8 mouse cellular contexts compared by ENCODE assay signal in the genomic region with DNA sequence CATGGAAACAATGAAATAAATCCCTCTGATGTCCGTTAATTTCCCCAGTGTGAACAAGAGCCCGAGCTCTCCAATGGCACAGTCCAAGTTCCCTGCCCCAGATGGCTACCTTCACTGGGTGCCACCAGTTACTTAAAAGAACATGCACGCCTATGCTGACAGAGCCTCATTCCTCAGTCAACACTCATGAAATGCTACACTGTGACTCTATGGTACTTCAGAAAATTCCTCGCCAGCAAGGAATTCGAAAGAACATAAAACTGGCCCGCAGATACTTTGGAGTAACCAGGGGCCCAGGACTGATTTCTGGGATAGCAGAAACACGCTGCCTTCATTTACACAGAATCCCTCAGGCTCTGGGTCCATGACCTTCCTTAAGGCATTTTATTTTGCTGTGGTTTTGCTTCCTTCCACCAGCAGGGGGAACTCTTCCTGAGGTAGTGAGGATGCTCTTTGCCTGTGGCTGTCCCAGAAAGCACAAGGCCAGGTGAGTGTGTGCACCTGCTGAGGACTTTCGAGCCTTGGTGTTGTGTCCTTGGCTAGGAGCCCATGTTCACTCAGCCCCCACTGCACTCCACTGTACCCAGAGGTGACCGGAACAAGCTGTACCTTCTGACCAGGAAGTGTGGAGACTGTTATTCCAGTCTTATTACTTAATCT.
DNase-seq lines count a peak whose midpoint lies in the region; ATAC-seq and TF ChIP-seq lines count a peak whose summit lies in the region.
"Had no signal": no experiment of that assay in that cellular context is flagged by ENCODE, and none has a peak within 500 bp of the region (broad histone marks: within the 10 kb centered on the region; RNA-seq: fewer than 3 reads in every experiment).

No protein-coding gene starts in this region.

- ATAC-seq in hindbrain, embryonic 12.5 days (ENCODE audit: low FRiP score) = 0 out of 2 replicates have a peak, but pooled peaks have one; percentile 32

- 74% methylated on average over 9 of the region's 9 CpGs for WGBS in hindbrain, embryonic 12.5 days
- WGBS in midbrain, embryonic 10.5 days = 81% methylated on average over 9 of the region's 9 CpGs

- no peak overlapping the region for H3K4me3 ChIP-seq in ES-E14 (ENCODE audit: insufficient read depth in 1 of 2, low read depth in 1 of 2, low read length in 2 of 2, poor library complexity in 1 of 2, severe bottlenecking in 1 of 2)
- no peak overlapping the region for H3K4me3 ChIP-seq in hindbrain, embryonic 12.5 days
- no peak overlapping the region for H3K4me3 ChIP-seq in midbrain, embryonic 10.5 days
- H3K4me3 ChIP-seq: heart, embryonic 15.5 days had no signal

- H3K27me3 ChIP-seq in hindbrain, embryonic 12.5 days = no peaks in the 10 kb centered on the region
- no peaks in the 10 kb centered on the region for H3K27me3 ChIP-seq in midbrain, embryonic 10.5 days (ENCODE audit: low read depth, poor library complexity, severe bottlenecking)

- in situ Hi-C loops in ES-E14 (cut with MboI; ENCODE audit: low sequenced_read_pairs in 2 of 2, unreplicated experiment in 2 of 2) = no loop called here

- H3K9me3 ChIP-seq in ES-E14 (ENCODE audit: control insufficient read depth, insufficient read depth, low read depth, low read length) = no peaks in the 10 kb centered on the region
- no peaks in the 10 kb centered on the region for H3K9me3 ChIP-seq in hindbrain, embryonic 12.5 days (replicated peaks)
- H3K9me3 ChIP-seq in midbrain, embryonic 10.5 days (replicated peaks) = no peaks in the 10 kb centered on the region
- H3K9me3 ChIP-seq: heart, embryonic 15.5 days had no signal

- H3K4me1 ChIP-seq in ES-E14 (ENCODE audit: control insufficient read depth in 2 of 2, insufficient read depth in 2 of 2, low read length in 2 of 2, poor library complexity in 1 of 2) = no peaks in the 10 kb centered on the region
- no peaks in the 10 kb centered on the region for H3K4me1 ChIP-seq in hindbrain, embryonic 12.5 days
- H3K4me1 ChIP-seq in midbrain, embryonic 10.5 days = no peaks in the 10 kb centered on the region

- H3K36me3 ChIP-seq in ES-E14 (ENCODE audit: control insufficient read depth, insufficient read depth, low read length, poor library complexity, severe bottlenecking) = no peaks in the 10 kb centered on the region
- H3K36me3 ChIP-seq in hindbrain, embryonic 12.5 days = no peaks in the 10 kb centered on the region
- H3K36me3 ChIP-seq in midbrain, embryonic 10.5 days = no peaks in the 10 kb centered on the region
- H3K36me3 ChIP-seq: heart, embryonic 15.5 days had no signal

- no peak overlapping the region for H3K27ac ChIP-seq in ES-E14 (ENCODE audit: insufficient read depth, low read depth, low read length, poor library complexity, severe bottlenecking)
- H3K27ac ChIP-seq in hindbrain, embryonic 12.5 days = no peak overlapping the region
- no peak overlapping the region for H3K27ac ChIP-seq in midbrain, embryonic 10.5 days (replicated peaks)
- H3K27ac ChIP-seq: heart, embryonic 15.5 days had no signal

- H3K9ac ChIP-seq in ES-E14 (ENCODE audit: insufficient read depth, low read depth, low read length, poor library complexity, severe bottlenecking) = no peak overlapping the region
- no peak overlapping the region for H3K9ac ChIP-seq in hindbrain, embryonic 12.5 days
- H3K9ac ChIP-seq: heart, embryonic 15.5 days had no signal

- DNase-seq in ES-E14 (ENCODE audit: low read depth, low spot score) = peak; percentile 59
- peak; percentile 54 for DNase-seq in adrenal gland, postnatal 14 days
- peak; percentile 52 for DNase-seq in embryo, embryonic 9.5 days (ENCODE audit: extremely low spot score)
- peak; percentile 41 for DNase-seq in left cerebral cortex, adult 11 months (ENCODE audit: low spot score)
- peak; percentile 26 for DNase-seq in midbrain, embryonic 10.5 days (ENCODE audit: low spot score)
- DNase-seq in skeletal muscle tissue, adult 2 months (ENCODE audit: low read depth, low spot score) = peak; percentile 11

- H3K4me2 ChIP-seq in hindbrain, embryonic 12.5 days (replicated peaks) = no peak overlapping the region
- H3K4me2 ChIP-seq: heart, embryonic 15.5 days had no signal

TF ChIP-seq in ES-E14, 5 proteins besides CTCF, POLR2A, EP300 and RAD21:
- TF ChIP-seq ZC3H11A (IDR thresholded peaks at IDR 0.05; ENCODE audit: borderline replicate concordance, low read depth, low read length) (0 out of 2 replicates have a peak, but pooled peaks have one; percentile 34), CHD2 (IDR thresholded peaks at IDR 0.05; ENCODE audit: low read depth, low read length) (no peak)
